Mouse (Mus musculus) myocyte (in vitro differentiated cells): ENCODE measurements around the gene Cyp2j9. TPM values are rescaled to one million over a fixed set of nuclear protein-coding genes. Genes with fewer than 3 reads are reported as not detected.

Experiments
- H3K27me3 ChIP-seq: one replicate; pipeline ENCODE4 v1.6.1; 2011; ENCODE audit not compliant: control insufficient read depth, insufficient read depth, insufficient read length
- H3K36me3 ChIP-seq: one replicate; pipeline ENCODE4 v1.6.1; 2011; ENCODE audit not compliant: control insufficient read depth, insufficient read depth
- H3K4me2 ChIP-seq: one replicate; pipeline ENCODE4 v1.6.1; 2011; ENCODE audit warnings: low read depth, control low read depth
- H3K4me3 ChIP-seq: one replicate; pipeline ENCODE4 v1.5.1; 2011; ENCODE audit warnings: mild to moderate bottlenecking, control low read depth, moderate library complexity
- H3K79me2 ChIP-seq: one replicate; pipeline ENCODE4 v1.6.1; 2011; ENCODE audit not compliant: control insufficient read depth, insufficient read depth
- H3ac ChIP-seq: one replicate; pipeline ENCODE4 v1.6.1; 2011; ENCODE audit not compliant: control insufficient read depth, insufficient read length
- CEBPB ChIP-seq: IDR thresholded peaks from 2 replicates; pipeline ENCODE4 v1.6.1; 2011; ENCODE audit warnings: mild to moderate bottlenecking, moderate library complexity; ENCODE audit not compliant: poor library complexity, insufficient read depth, severe bottlenecking
- E2F4 ChIP-seq: IDR thresholded peaks from one replicate; pipeline ENCODE4 v1.6.1; 2011; ENCODE audit warnings: mild to moderate bottlenecking, control low read depth, moderate library complexity; ENCODE audit not compliant: insufficient read depth
- MAX ChIP-seq: IDR thresholded peaks from one replicate; pipeline ENCODE4 v1.6.1; 2011; ENCODE audit warnings: low read depth, mild to moderate bottlenecking, control low read depth
- MYOG ChIP-seq, 3 experiments: IDR thresholded peaks; one replicate each; pipeline ENCODE4 v1.6.1; 2011; ENCODE audit warnings: control low read depth in 2 of 3, low read depth in 2 of 3, mild to moderate bottlenecking in 2 of 3; ENCODE audit not compliant: insufficient read length in 2 of 3, control insufficient read depth in 1 of 3, insufficient read depth in 1 of 3
- POLR2A ChIP-seq: IDR thresholded peaks from one replicate; pipeline ENCODE4 v1.6.1; 2011; ENCODE audit warnings: low read depth, mild to moderate bottlenecking, control low read depth, moderate library complexity; ENCODE audit not compliant: insufficient read length
- REST ChIP-seq: IDR thresholded peaks from one replicate; pipeline ENCODE4 v1.6.1; 2011; ENCODE audit warnings: mild to moderate bottlenecking, control low read depth, moderate library complexity; ENCODE audit not compliant: insufficient read depth, insufficient read length
- TCF12 ChIP-seq: IDR thresholded peaks from one replicate; pipeline ENCODE4 v1.6.1; 2011; ENCODE audit warnings: mild to moderate bottlenecking, control low read depth; ENCODE audit not compliant: poor library complexity, insufficient read depth, severe bottlenecking
- TCF3 ChIP-seq: IDR thresholded peaks from one replicate; pipeline ENCODE4 v1.6.1; 2011; ENCODE audit warnings: low read depth, control low read depth; ENCODE audit not compliant: insufficient read length
- USF1 ChIP-seq: IDR thresholded peaks from one replicate; pipeline ENCODE4 v1.6.1; 2011; ENCODE audit warnings: low read depth, mild to moderate bottlenecking, control low read depth, moderate library complexity
- polyA plus RNA-seq: library from polyadenylated mRNA; unstranded; fragments of >200 nt; fragmentation: generic; extraction: Trizol; gene quantifications from one replicate; pipeline ENCODE4 v1.2.1, GENCODE M21; 2012; ENCODE audit warnings: missing spikeins

The Cyp2j9 gene
- polyA plus RNA-seq, 1 experiment = 0.05 TPM

DNA sequence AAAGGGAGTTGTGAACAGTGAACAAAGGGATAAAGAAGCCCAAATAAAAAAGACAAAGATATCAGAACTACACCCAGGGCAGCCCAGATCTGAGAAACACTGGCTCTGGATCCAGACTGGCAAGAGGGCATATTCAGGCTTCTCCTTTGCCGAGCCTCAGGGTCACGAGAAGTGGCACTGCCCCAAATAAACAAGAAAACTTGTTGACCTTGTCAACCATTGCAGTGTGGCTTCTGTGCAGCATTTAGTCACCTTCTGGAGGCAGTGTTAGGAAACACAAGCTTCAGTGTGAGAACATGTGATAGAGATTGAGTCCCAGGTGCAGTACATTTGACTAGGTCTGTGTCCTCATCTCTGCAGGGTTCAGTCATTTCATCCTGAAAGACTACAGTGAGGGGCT, 69.1 kb downstream of the Cyp2j9 start:
- H3K4me3 ChIP-seq = no peak overlapping the region
- no peaks in the 10 kb centered on the region for H3K79me2 ChIP-seq
- no peak overlapping the region for H3K4me2 ChIP-seq
- H3K36me3 ChIP-seq = no peaks in the 10 kb centered on the region
- H3ac ChIP-seq = no peak overlapping the region
- no peaks in the 10 kb centered on the region for H3K27me3 ChIP-seq
- TF ChIP-seq MAX (no peak), CEBPB (no peak), REST (no peak), MYOG (IDR thresholded peaks at IDR 0.05; ENCODE audit: control insufficient read depth in 1 of 3, insufficient read depth in 1 of 3, insufficient read length in 2 of 3, low read depth in 2 of 3) (no peak), TCF12 (no peak), TCF3 (no peak), E2F4 (no peak), USF1 (no peak), POLR2A (no peak)

Other genes starting within 250 kb of the Cyp2j9 start
- not detected for gene Cyp2j11, start 242.9 kb downstream of the Cyp2j9 start, polyA plus RNA-seq
- gene Cyp2j8, start 84.2 kb downstream of the Cyp2j9 start, polyA plus RNA-seq = not detected
- gene Cyp2j6, start 37.9 kb downstream of the Cyp2j9 start, polyA plus RNA-seq = 1.2 TPM
- gene Cyp2j5, start 72.6 kb upstream of the Cyp2j9 start, polyA plus RNA-seq = not detected
- not detected for gene Gm12695, start 193.6 kb upstream of the Cyp2j9 start, polyA plus RNA-seq